Comparison of ENCODE assay signal across 24 mouse cellular contexts in genomic region chr9:67195306-67195705, GRCm38 (mm10).
DNase-seq lines count a peak whose midpoint lies in the region; ATAC-seq lines count a peak whose summit lies in the region.
"Had no signal": no experiment of that assay in that cellular context is flagged by ENCODE, and none has a peak within 500 bp of the region (broad histone marks: within the 10 kb centered on the region; RNA-seq: fewer than 3 reads in every experiment).

No protein-coding gene starts in this region.

- H3K4me1 ChIP-seq in hindbrain, embryonic 11.5 days (replicated peaks; ENCODE audit: control insufficient read depth, insufficient read depth, low read length): no peaks in the 10 kb centered on the region
- peaks cover 11% of the 10 kb centered on the region for H3K4me1 ChIP-seq in hindbrain, embryonic 10.5 days (replicated peaks)
- no peaks in the 10 kb centered on the region for H3K4me1 ChIP-seq in midbrain, embryonic 14.5 days (ENCODE audit: control insufficient read depth, insufficient read depth, low read length)
- H3K4me1 ChIP-seq in midbrain, embryonic 13.5 days (replicated peaks): no peaks in the 10 kb centered on the region; the same call in 1 of the 2 replicates
- H3K4me1 ChIP-seq: liver, embryonic 15.5 days had no signal

- H3K9me3 ChIP-seq in hindbrain, embryonic 11.5 days (ENCODE audit: control insufficient read depth, low read length): no peaks in the 10 kb centered on the region
- H3K9me3 ChIP-seq in hindbrain, embryonic 10.5 days: no peaks in the 10 kb centered on the region
- H3K9me3 ChIP-seq in midbrain, embryonic 14.5 days (ENCODE audit: control insufficient read depth, low read length): no peaks in the 10 kb centered on the region; the same call in 1 of the 2 replicates
- no peaks in the 10 kb centered on the region for H3K9me3 ChIP-seq in midbrain, embryonic 13.5 days
- H3K9me3 ChIP-seq: heart, embryonic 10.5 days; limb, embryonic 12.5 days; liver, embryonic 15.5 days had no signal

- no peaks in the 10 kb centered on the region for H3K27me3 ChIP-seq in hindbrain, embryonic 11.5 days (ENCODE audit: control insufficient read depth, insufficient read depth, low read length)
- no peaks in the 10 kb centered on the region for H3K27me3 ChIP-seq in hindbrain, embryonic 10.5 days (ENCODE audit: insufficient read depth, poor library complexity, severe bottlenecking)
- no peaks in the 10 kb centered on the region for H3K27me3 ChIP-seq in midbrain, embryonic 14.5 days (ENCODE audit: control insufficient read depth, insufficient read depth, low read length)
- no peaks in the 10 kb centered on the region for H3K27me3 ChIP-seq in midbrain, embryonic 13.5 days
- H3K27me3 ChIP-seq: CH12.LX; embryonic facial prominence, embryonic 13.5 days; limb, embryonic 12.5 days; liver, embryonic 15.5 days had no signal

- ATAC-seq in hindbrain, embryonic 11.5 days (ENCODE audit: low FRiP score): no peak
- no peak for ATAC-seq in midbrain, embryonic 14.5 days (ENCODE audit: low FRiP score, low TSS enrichment)
- no peak for ATAC-seq in midbrain, embryonic 13.5 days
- ATAC-seq: intestine, postnatal 0 days had no signal

- H3K27ac ChIP-seq in hindbrain, embryonic 11.5 days (ENCODE audit: low read depth, low read length): no peak overlapping the region
- H3K27ac ChIP-seq in hindbrain, embryonic 10.5 days: no peak overlapping the region
- H3K27ac ChIP-seq in midbrain, embryonic 14.5 days (replicated peaks; ENCODE audit: low read depth, low read length): no peak overlapping the region
- H3K27ac ChIP-seq in midbrain, embryonic 13.5 days: no peak overlapping the region
- H3K27ac ChIP-seq: embryonic facial prominence, embryonic 13.5 days; heart, embryonic 10.5 days; limb, embryonic 12.5 days; liver, embryonic 15.5 days had no signal

- 50% methylated on average over 7 of the region's 7 CpGs for WGBS in hindbrain, embryonic 11.5 days
- 62% methylated on average over 7 of the region's 7 CpGs for WGBS in hindbrain, embryonic 10.5 days
- 26% methylated on average over 7 of the region's 7 CpGs for WGBS in midbrain, embryonic 14.5 days
- 29% methylated on average over 7 of the region's 7 CpGs for WGBS in midbrain, embryonic 13.5 days

- H3K4me2 ChIP-seq in hindbrain, embryonic 11.5 days (replicated peaks; ENCODE audit: low read depth, low read length): no peak overlapping the region
- no peak overlapping the region for H3K4me2 ChIP-seq in midbrain, embryonic 14.5 days (ENCODE audit: low read length)
- H3K4me2 ChIP-seq in midbrain, embryonic 13.5 days (replicated peaks): no peak overlapping the region
- H3K4me2 ChIP-seq: embryonic facial prominence, embryonic 13.5 days; limb, embryonic 12.5 days; liver, embryonic 15.5 days; lung, embryonic 14.5 days had no signal

- no peaks in the 10 kb centered on the region for H3K36me3 ChIP-seq in hindbrain, embryonic 11.5 days (ENCODE audit: control insufficient read depth, insufficient read depth, low read length)
- no peaks in the 10 kb centered on the region for H3K36me3 ChIP-seq in hindbrain, embryonic 10.5 days
- H3K36me3 ChIP-seq in midbrain, embryonic 14.5 days (ENCODE audit: control insufficient read depth, insufficient read depth, low read length): no peaks in the 10 kb centered on the region
- no peaks in the 10 kb centered on the region for H3K36me3 ChIP-seq in midbrain, embryonic 13.5 days
- H3K36me3 ChIP-seq: embryonic facial prominence, embryonic 13.5 days; heart, embryonic 10.5 days; limb, embryonic 12.5 days; liver, embryonic 15.5 days had no signal

- no peak overlapping the region for H3K4me3 ChIP-seq in hindbrain, embryonic 11.5 days (ENCODE audit: low read depth, low read length)
- no peak overlapping the region for H3K4me3 ChIP-seq in hindbrain, embryonic 10.5 days
- H3K4me3 ChIP-seq in midbrain, embryonic 14.5 days (replicated peaks; ENCODE audit: low read depth, low read length): no peak overlapping the region
- no peak overlapping the region for H3K4me3 ChIP-seq in midbrain, embryonic 13.5 days (replicated peaks)
- H3K4me3 ChIP-seq: embryonic facial prominence, embryonic 13.5 days; erythroblast, embryonic 14.5 days; heart, embryonic 10.5 days; limb, embryonic 12.5 days; liver, embryonic 15.5 days had no signal

- no peak overlapping the region for H3K9ac ChIP-seq in hindbrain, embryonic 11.5 days (ENCODE audit: low read depth, low read length)
- H3K9ac ChIP-seq in midbrain, embryonic 14.5 days (replicated peaks; ENCODE audit: low read length): no peak overlapping the region
- H3K9ac ChIP-seq in midbrain, embryonic 13.5 days (replicated peaks): no peak overlapping the region
- H3K9ac ChIP-seq: embryonic facial prominence, embryonic 13.5 days; limb, embryonic 12.5 days; liver, embryonic 15.5 days; lung, embryonic 14.5 days had no signal

- peak; percentile 3 for DNase-seq in cerebellum, adult 11-12 months
- no peak for DNase-seq in cerebellum, postnatal 4 days (ENCODE audit: low spot score in 2 of 2)
- DNase-seq in hindbrain, embryonic 11.5 days (ENCODE audit: low spot score): peak; percentile 21
- no peak for DNase-seq in hindbrain, embryonic 10.5 days (ENCODE audit: low spot score)
- DNase-seq in midbrain, embryonic 14.5 days: peak; percentile 55
- DNase-seq in retina, embryonic 14.5 days (ENCODE audit: low spot score): peak; percentile 67
- no peak for DNase-seq in thymus, adult 18-20 months
- DNase-seq: adrenal gland, postnatal 10 days; cerebellum, postnatal 36 days; embryo, embryonic 11 days; gastrocnemius, postnatal 14 days; heart, postnatal 36 days; kidney, postnatal 14 days; layer of hippocampus, adult 9-11 months; lung, embryonic 14.5 days; lung, postnatal 14 days had no signal

Comparison
In these comparisons a context has a peak if more than half of its experiments do, and no peak if none do; other contexts are left out.
1. DNase-seq: peak in cerebellum, adult 11-12 months (single experiment), hindbrain, embryonic 11.5 days (single experiment), midbrain, embryonic 14.5 days (single experiment) and retina, embryonic 14.5 days (single experiment); none in cerebellum, postnatal 4 days (0 of 2), hindbrain, embryonic 10.5 days (single experiment) and thymus, adult 18-20 months (0 of 2).